Mouse (Mus musculus) forebrain, embryonic 16.5 days (tissue): ENCODE data around the gene Kctd6. TPM values are rescaled to one million over a fixed set of nuclear protein-coding genes. Genes with fewer than 3 reads are reported as not detected.

Source experiments
- polyA plus RNA-seq: library from polyadenylated mRNA; unstranded; fragments of >200 nt; fragmentation: Nextera tagmentation; extraction: Ambion mirVana; gene quantifications from 2 replicates; pipeline ENCODE4 v1.2.1, GENCODE M21; 2015

The Kctd6 gene
- polyA plus RNA-seq, 1 experiment from 2014 or later, result 7.2 TPM

Other genes starting within 250 kb of the Kctd6 start
- 0.06 and 0.10 TPM in 2 replicates for gene Dnase1l3, start 219.6 kb upstream of the Kctd6 start, polyA plus RNA-seq
- gene Abhd6, start 211.2 kb upstream of the Kctd6 start, polyA plus RNA-seq, result 35.9 and 36.7 TPM in 2 replicates
- 59.5 and 70.2 TPM in 2 replicates for gene Rpp14, start 133.8 kb upstream of the Kctd6 start, polyA plus RNA-seq
- 51.2 and 63.0 TPM in 2 replicates for gene Pxk, start 115.9 kb upstream of the Kctd6 start, polyA plus RNA-seq
- 249 and 250 TPM in 2 replicates for gene Pdhb, start 41.1 kb upstream of the Kctd6 start, polyA plus RNA-seq
- gene Acox2, start 45.2 kb downstream of the Kctd6 start, polyA plus RNA-seq, result 0.44 TPM in 1 of 2 replicates, not detected in the other
- 0.54 and 0.73 TPM in 2 replicates for gene Fam107a, start 103.9 kb downstream of the Kctd6 start, polyA plus RNA-seq
- not detected in 2 replicates for gene Oit1, start 164.6 kb downstream of the Kctd6 start, polyA plus RNA-seq